Mouse (Mus musculus) liver, embryonic 14.5 days (tissue): ENCODE measurements at regions not wholly inside any gene's neighbourhood (a gene's known extent, or its start where the extent isn't known, plus 50 kb on each side); places are given as distances from the start of the nearest gene placed in this dataset.

Experiments
- ATAC-seq: fragments of 200-750 bp; cut with Nextera tagmentation; 2 replicates; pipeline ENCODE4 v1.8.0; 2017; ENCODE audit warnings: moderate number of reproducible peaks, mild to moderate bottlenecking, moderate library complexity; ENCODE audit not compliant: insufficient read depth
- DNase-seq, 3 experiments: peaks; one replicate each; pipeline ENCODE4 v3.0.0-alpha.2; 2012 to 2013; ENCODE audit warnings: low read depth in 3 of 3, low spot score in 3 of 3
- H3K27ac ChIP-seq: fragments of 300-500 bp; sonication (generic); 2 replicates; pipeline ENCODE4 v1.5.1; 2014; ENCODE audit warnings: moderate library complexity, mild to moderate bottlenecking, control low read depth, inconsistent platforms
- H3K27me3 ChIP-seq: fragments of 300-500 bp; sonication (generic); 2 replicates; pipeline ENCODE4 v1.6.1; 2014; ENCODE audit warnings: mild to moderate bottlenecking, low read length, moderate library complexity; ENCODE audit not compliant: control insufficient read depth, insufficient read depth
- H3K36me3 ChIP-seq: fragments of 300-500 bp; sonication (generic); replicated peaks from 2 replicates; pipeline ENCODE4 v1.6.1; 2014; ENCODE audit warnings: low read depth; ENCODE audit not compliant: control insufficient read depth, insufficient read depth
- H3K4me1 ChIP-seq, 2 experiments: fragments of 200-500 bp in 1 of 2; fragments of 300-500 bp in 1 of 2; sonication (generic) in 1 of 2; replicated peaks; 2 replicates each; pipeline ENCODE4 v1.6.1; 2012 to 2014; ENCODE audit warnings: antibody characterized with exemption in 1 of 2, inconsistent platforms in 1 of 2, low read length in 1 of 2; ENCODE audit not compliant: control insufficient read depth in 2 of 2, insufficient read depth in 2 of 2
- H3K4me2 ChIP-seq: fragments of 300-500 bp; sonication (generic); 2 replicates; pipeline ENCODE4 v1.6.1; 2014; ENCODE audit warnings: low read depth, mild to moderate bottlenecking, control low read depth, moderate library complexity
- H3K4me3 ChIP-seq, 2 experiments: fragments of 200-500 bp in 1 of 2; fragments of 300-500 bp in 1 of 2; sonication (generic) in 1 of 2; 2 replicates each; pipeline ENCODE4 v1.5.1; 2012 to 2014; ENCODE audit warnings: low read depth in 2 of 2, low read length in 2 of 2, mild to moderate bottlenecking in 2 of 2, control low read depth in 1 of 2, inconsistent platforms in 1 of 2, moderate library complexity in 1 of 2; ENCODE audit not compliant: insufficient read depth in 1 of 2
- H3K9ac ChIP-seq: fragments of 300-500 bp; sonication (generic); replicated peaks from 2 replicates; pipeline ENCODE4 v1.6.1; 2014; ENCODE audit warnings: mild to moderate bottlenecking, control low read depth, moderate library complexity
- H3K9me3 ChIP-seq: fragments of 300-500 bp; sonication (generic); 2 replicates; pipeline ENCODE4 v1.6.1; 2016; ENCODE audit warnings: low read length, mixed read lengths; ENCODE audit not compliant: control insufficient read depth
- CTCF ChIP-seq: IDR thresholded peaks from 2 replicates; pipeline ENCODE4 v1.5.1; 2016; ENCODE audit warnings: antibody characterized with exemption, low read depth, control low read depth
- EP300 ChIP-seq: IDR thresholded peaks from 2 replicates; pipeline ENCODE4 v1.6.1; 2016; ENCODE audit warnings: antibody characterized with exemption, low read depth
- WGBS: fragments of 180-500 bp; shearing (Covaris S2); extraction: QIAGEN DNeasy Blood & Tissue Kit; methylation state at CpG from one replicate; pipeline ENCODE4 v1.1.7; 2014; ENCODE audit not compliant: insufficient replicate concordance; 5-methylcytosine and 5-hydroxymethylcytosine counted together

GRCm38 (mm10) chr10:56841973-56842372, 464.8 kb downstream of the Gja1 start:
- H3K27ac ChIP-seq: no peak overlapping the region
- WGBS: 43% methylated on average over 1 of the region's 1 CpGs

DNA sequence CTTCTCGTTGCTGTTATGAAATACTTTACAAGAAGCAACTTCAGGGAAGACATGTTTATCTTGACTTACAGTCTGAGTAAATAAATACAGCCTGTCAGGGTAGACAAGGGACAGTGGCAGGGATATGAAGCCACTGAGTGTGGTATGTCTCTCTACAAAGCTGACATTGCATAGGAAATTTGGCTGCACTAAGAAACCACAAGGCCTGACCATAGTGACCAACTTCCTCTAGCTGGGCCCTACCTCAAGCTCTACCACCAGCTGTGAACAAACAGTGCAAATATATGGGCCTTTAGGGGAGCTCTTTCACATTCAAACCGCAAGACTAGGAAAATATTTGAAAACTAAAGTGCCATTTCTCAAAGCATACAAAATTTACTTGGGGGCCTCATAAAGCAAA, 475.4 kb downstream of the Gja1 start:
- Histone ChIP-seq H3K4me2 (no peak overlapping the region), H3K27me3 (no peaks in the 10 kb centered on the region), H3K27ac (no peak overlapping the region), H3K36me3 (no peaks in the 10 kb centered on the region), H3K4me1 (no peaks in the 10 kb centered on the region), H3K9ac (no peak overlapping the region), H3K4me3 (no peak overlapping the region), H3K9me3 (no peaks in the 10 kb centered on the region)
- TF ChIP-seq CTCF (no peak), EP300 (no peak)
- DNase-seq: no peak
- WGBS: 8% methylated on average over 2 of the region's 2 CpGs
- no peak for ATAC-seq

More at GRCm38 (mm10) chr10:56841973-56842372, 464.8 kb downstream of the Gja1 start:
- Histone ChIP-seq H3K9ac (no peak overlapping the region), H3K36me3 (no peaks in the 10 kb centered on the region), H3K9me3 (no peaks in the 10 kb centered on the region), H3K4me3 (no peak overlapping the region), H3K4me1 (no peaks in the 10 kb centered on the region), H3K27me3 (no peaks in the 10 kb centered on the region), H3K4me2 (no peak overlapping the region)
- no peak for DNase-seq
- ATAC-seq: no peak
- TF ChIP-seq EP300: no peak
- TF ChIP-seq CTCF: no peak

- H3K9me3 ChIP-seq: no peaks in the 10 kb centered on the region
- DNase-seq (no peak), ATAC-seq (no peak)
- H3K9ac ChIP-seq: no peak overlapping the region
- no peak overlapping the region for H3K4me3 ChIP-seq
- no peaks in the 10 kb centered on the region for H3K36me3 ChIP-seq
- H3K27me3 ChIP-seq: no peaks in the 10 kb centered on the region
- no peak overlapping the region for H3K27ac ChIP-seq
- TF ChIP-seq EP300 (no peak), CTCF (no peak)
- no peak overlapping the region for H3K4me2 ChIP-seq
- WGBS: 30% methylated on average over 6 of the region's 6 CpGs
- no peaks in the 10 kb centered on the region for H3K4me1 ChIP-seq
These were observed 479.1 kb downstream of the Gja1 start for GRCm38 (mm10) chr10:56856186-56856585.

- WGBS: 32% methylated on average over 7 of the region's 7 CpGs
- H3K36me3 ChIP-seq: no peaks in the 10 kb centered on the region
- ATAC-seq: no peak
- H3K27me3 ChIP-seq: no peaks in the 10 kb centered on the region
- no peak overlapping the region for H3K27ac ChIP-seq
- no peaks in the 10 kb centered on the region for H3K4me1 ChIP-seq
- peak in 1 of 3 experiments; percentile 1 for DNase-seq
- H3K4me2 ChIP-seq: no peak overlapping the region
- TF ChIP-seq EP300: no peak
- TF ChIP-seq CTCF: no peak
- no peak overlapping the region for H3K4me3 ChIP-seq
- no peaks in the 10 kb centered on the region for H3K9me3 ChIP-seq
- no peak overlapping the region for H3K9ac ChIP-seq
These were observed 502.6 kb downstream of the Gja1 start for GRCm38 (mm10) chr10:56879744-56880143.

- Histone ChIP-seq H3K4me3 (no peak overlapping the region), H3K9ac (no peak overlapping the region), H3K27ac (no peak overlapping the region), H3K4me1 (no peaks in the 10 kb centered on the region), H3K36me3 (no peaks in the 10 kb centered on the region), H3K4me2 (no peak overlapping the region), H3K27me3 (no peaks in the 10 kb centered on the region), H3K9me3 (no peaks in the 10 kb centered on the region)
- DNase-seq: no peak
- ATAC-seq: no peak
- WGBS: 57% methylated on average over 12 of the region's 12 CpGs
- TF ChIP-seq EP300 (no peak), CTCF (no peak)
These were observed 503.0 kb downstream of the Gja1 start for GRCm38 (mm10) chr10:56880154-56880591.
